Mouse (Mus musculus): ENCODE measurements around the gene Itpka. TPM values are rescaled to one million over a fixed set of nuclear protein-coding genes. Genes with fewer than 3 reads are reported as not detected.

Itpka gene
- polyA plus RNA-seq, 1 experiment from 2014 or later, result 0.61 TPM

DNA sequence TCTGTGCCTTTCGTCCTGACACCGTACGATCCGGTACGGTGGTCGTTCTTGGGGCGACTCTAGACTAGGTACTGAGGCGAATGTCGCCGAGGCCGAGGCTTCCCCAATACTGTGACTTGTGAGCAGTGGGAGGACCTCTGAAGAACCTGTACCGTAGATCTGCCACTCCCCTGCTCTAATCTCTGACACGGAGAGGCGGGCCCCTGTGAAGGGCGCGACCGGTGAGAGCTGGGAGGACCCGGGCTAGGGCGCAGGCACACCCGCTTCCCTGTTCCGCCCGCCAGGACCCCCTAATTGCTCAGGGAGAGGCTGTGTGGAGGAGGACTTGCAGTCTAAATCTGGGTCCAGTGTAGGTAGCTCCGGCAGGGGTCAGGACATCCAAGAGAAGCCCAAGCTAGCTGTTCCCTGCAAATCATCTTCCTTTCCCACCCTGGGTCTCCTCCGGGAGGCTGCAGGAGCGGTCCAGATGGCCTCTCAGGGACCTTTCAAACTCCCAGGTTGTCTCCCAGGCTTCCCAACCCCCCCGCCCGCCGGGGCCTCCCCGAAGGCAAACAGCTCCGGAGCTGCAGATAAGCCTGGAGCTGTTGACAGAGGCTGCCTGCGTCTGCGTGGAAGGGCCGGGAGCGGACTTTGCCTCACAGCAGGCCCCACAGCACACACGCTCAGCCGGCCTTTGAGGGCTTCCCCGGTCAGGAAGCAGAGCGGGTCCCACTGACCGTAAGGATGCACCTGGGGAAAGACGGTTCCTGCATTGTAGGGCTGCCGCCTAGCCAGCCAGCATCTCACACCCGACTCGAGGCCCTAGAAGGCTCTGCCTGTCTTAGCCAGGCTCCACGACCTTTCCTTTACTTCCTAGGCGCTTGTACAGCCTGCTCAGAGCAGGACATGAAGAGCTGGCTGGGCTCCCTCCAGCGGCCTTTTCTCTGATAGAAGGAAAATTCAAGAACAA is 2.3 kb downstream of the Itpka start:
- no peaks in the 10 kb centered on the region for H3K9me3 ChIP-seq (replicated peaks; ENCODE audit: control insufficient read depth, low read length)
- no peak overlapping the region for H3K9ac ChIP-seq (ENCODE audit: low read length)
- WGBS, result 4% methylated on average over 45 of the region's 46 CpGs
- no peak overlapping the region for H3K27ac ChIP-seq (ENCODE audit: low read depth, low read length)
- no peaks in the 10 kb centered on the region for H3K36me3 ChIP-seq (ENCODE audit: control insufficient read depth, insufficient read depth, low read length)
- DNase-seq (ENCODE audit: low spot score) (peak; percentile 14), ATAC-seq (no peak)
- H3K4me2 ChIP-seq (ENCODE audit: low read length), result peak overlapping the region; percentile 29
- peak overlapping the region; percentile 4; the same call in 1 of the 2 replicates for H3K4me3 ChIP-seq (ENCODE audit: low read depth, low read length)
- peaks cover 14% of the 10 kb centered on the region; the same call in 1 of the 2 replicates for H3K4me1 ChIP-seq (ENCODE audit: control insufficient read depth, insufficient read depth, low read length)
- H3K27me3 ChIP-seq (replicated peaks; ENCODE audit: control insufficient read depth, insufficient read depth, low read length), result peaks cover 43% of the 10 kb centered on the region

DNA sequence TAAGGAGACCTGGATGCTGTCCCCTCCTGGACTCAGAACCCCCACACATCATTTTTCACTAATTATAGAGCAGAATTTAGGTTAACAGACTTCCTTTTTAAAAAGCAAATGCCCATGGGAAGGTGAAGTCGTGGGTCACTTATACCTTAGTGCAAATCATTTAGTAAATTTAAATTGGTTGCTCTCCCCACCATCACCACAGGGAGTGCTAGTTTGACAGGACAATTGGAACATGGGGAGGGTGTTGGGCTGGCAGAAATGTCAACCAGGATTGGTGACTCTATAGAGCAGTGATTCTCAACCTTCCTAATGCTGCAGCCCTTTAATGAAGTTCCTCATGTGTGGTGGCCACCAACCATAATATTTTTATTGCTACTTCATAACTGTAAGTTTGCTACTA is 3.1 kb downstream of the Itpka start:
- Histone ChIP-seq H3K4me2 (ENCODE audit: low read length) (no peak overlapping the region), H3K9ac (ENCODE audit: low read length) (no peak overlapping the region), H3K27ac (ENCODE audit: low read depth, low read length) (no peak overlapping the region), H3K9me3 (replicated peaks; ENCODE audit: control insufficient read depth, low read length) (no peaks in the 10 kb centered on the region), H3K36me3 (ENCODE audit: control insufficient read depth, insufficient read depth, low read length) (no peaks in the 10 kb centered on the region), H3K4me3 (ENCODE audit: low read depth, low read length) (no peak overlapping the region), H3K27me3 (replicated peaks; ENCODE audit: control insufficient read depth, insufficient read depth, low read length) (peaks cover 43% of the 10 kb centered on the region), H3K4me1 (ENCODE audit: control insufficient read depth, insufficient read depth, low read length) (peaks cover 14% of the 10 kb centered on the region; the same call in 1 of the 2 replicates)
- peak; percentile 30 for DNase-seq (ENCODE audit: low spot score)
- ATAC-seq, result no peak
- WGBS, result 8% methylated on average over 1 of the region's 1 CpGs

DNA sequence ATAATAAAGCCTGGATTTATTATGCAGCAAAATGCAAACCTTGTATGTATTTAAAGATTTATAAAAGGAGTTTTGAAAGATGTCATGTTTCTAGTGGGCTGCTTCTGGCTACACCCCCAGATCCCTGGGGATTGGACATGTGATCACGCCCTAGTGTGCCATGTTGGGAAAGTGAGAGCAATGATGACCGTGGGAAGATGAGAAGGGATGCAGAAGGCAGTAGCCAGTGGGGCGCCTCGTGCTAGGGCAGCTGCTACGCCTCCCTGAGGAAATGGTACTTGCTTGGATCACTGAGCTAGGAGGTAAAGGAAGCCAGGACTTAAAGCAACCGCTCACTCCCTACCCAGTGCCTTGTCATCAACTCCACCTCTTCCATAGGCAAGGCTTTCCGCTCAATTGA is 5.4 kb downstream of the Itpka start:
- H3K36me3 ChIP-seq (ENCODE audit: control insufficient read depth, insufficient read depth, low read length), result no peaks in the 10 kb centered on the region
- H3K9me3 ChIP-seq (replicated peaks; ENCODE audit: control insufficient read depth, low read length), result no peaks in the 10 kb centered on the region
- no peak overlapping the region for H3K27ac ChIP-seq (ENCODE audit: low read depth, low read length)
- H3K4me2 ChIP-seq (ENCODE audit: low read length), result no peak overlapping the region
- H3K9ac ChIP-seq (ENCODE audit: low read length), result no peak overlapping the region
- peaks cover 33% of the 10 kb centered on the region for H3K27me3 ChIP-seq (replicated peaks; ENCODE audit: control insufficient read depth, insufficient read depth, low read length)
- H3K4me1 ChIP-seq (ENCODE audit: control insufficient read depth, insufficient read depth, low read length), result peaks cover 9% of the 10 kb centered on the region; the same call in 1 of the 2 replicates
- ATAC-seq (no peak), DNase-seq (ENCODE audit: low spot score) (no peak)
- no peak overlapping the region for H3K4me3 ChIP-seq (ENCODE audit: low read depth, low read length)
- 86% methylated on average over 7 of the region's 7 CpGs for WGBS

DNA sequence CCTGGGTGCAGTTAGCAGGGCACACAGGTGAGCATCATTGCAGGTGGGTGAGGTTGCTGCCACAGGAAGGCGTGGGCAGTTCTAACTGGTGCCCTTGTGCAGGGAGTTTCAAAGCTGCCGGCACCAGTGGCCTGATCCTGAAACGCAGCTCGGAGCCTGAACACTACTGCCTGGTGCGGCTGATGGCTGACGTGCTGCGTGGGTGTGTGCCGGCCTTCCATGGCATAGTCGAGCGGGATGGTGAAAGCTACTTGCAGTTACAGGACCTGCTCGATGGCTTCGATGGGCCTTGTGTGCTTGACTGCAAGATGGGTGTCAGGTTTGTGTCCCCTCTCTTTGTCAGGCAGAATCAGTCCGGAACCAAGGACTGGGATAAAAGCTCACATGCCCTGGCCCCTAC is 7.1 kb downstream of the Itpka start:
- H3K27me3 ChIP-seq (replicated peaks; ENCODE audit: control insufficient read depth, insufficient read depth, low read length), result peaks cover 16% of the 10 kb centered on the region
- no peak for DNase-seq (ENCODE audit: low spot score)
- H3K36me3 ChIP-seq (ENCODE audit: control insufficient read depth, insufficient read depth, low read length), result no peaks in the 10 kb centered on the region
- no peak for ATAC-seq
- no peaks in the 10 kb centered on the region for H3K9me3 ChIP-seq (replicated peaks; ENCODE audit: control insufficient read depth, low read length)
- 0 out of 2 replicates have a peak, but pooled peaks cover 3% of the 10 kb centered on the region for H3K4me1 ChIP-seq (ENCODE audit: control insufficient read depth, insufficient read depth, low read length)
- H3K4me2 ChIP-seq (ENCODE audit: low read length), result no peak overlapping the region
- WGBS, result 76% methylated on average over 13 of the region's 13 CpGs
- no peak overlapping the region for H3K27ac ChIP-seq (ENCODE audit: low read depth, low read length)
- no peak overlapping the region for H3K4me3 ChIP-seq (ENCODE audit: low read depth, low read length)
- no peak overlapping the region for H3K9ac ChIP-seq (ENCODE audit: low read length)

DNA sequence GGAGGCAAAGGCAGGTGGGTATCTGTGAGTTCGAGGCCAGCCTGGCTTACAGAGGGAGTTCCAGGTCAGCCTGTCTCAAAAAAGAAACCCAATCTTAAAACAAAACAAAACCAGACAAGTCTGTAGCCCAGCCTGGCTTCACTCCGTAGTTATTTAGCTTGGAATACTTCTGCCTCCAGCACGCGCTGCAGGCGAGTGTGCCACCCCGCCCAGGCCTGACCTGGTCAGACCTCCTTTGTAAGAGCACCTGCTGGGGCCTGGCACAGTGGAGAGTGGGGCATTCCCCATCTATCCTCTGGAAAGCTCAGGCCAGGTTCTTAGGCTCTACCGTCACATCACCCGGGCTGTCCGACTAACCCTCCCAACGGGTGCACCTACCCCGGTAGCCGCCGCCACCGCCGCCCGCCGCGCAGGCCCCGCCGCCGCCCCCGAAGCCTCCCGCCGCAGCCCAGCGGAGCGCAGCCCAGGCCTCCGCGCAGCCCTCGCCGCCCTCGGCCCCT is 15.5 kb downstream of the Itpka start:
- Histone ChIP-seq H3K9ac (ENCODE audit: low read length) (peak overlapping the region; percentile 65), H3K27me3 (replicated peaks; ENCODE audit: control insufficient read depth, insufficient read depth, low read length) (peaks cover 35% of the 10 kb centered on the region), H3K4me2 (ENCODE audit: low read length) (peak overlapping the region; percentile 100), H3K9me3 (replicated peaks; ENCODE audit: control insufficient read depth, low read length) (no peaks in the 10 kb centered on the region), H3K36me3 (ENCODE audit: control insufficient read depth, insufficient read depth, low read length) (no peaks in the 10 kb centered on the region), H3K4me3 (ENCODE audit: low read depth, low read length) (peak overlapping the region; percentile 58), H3K4me1 (ENCODE audit: control insufficient read depth, insufficient read depth, low read length) (peaks cover 6% of the 10 kb centered on the region; the same call in 1 of the 2 replicates), H3K27ac (ENCODE audit: low read depth, low read length) (no peak overlapping the region)
- ATAC-seq, result peak; percentile 43
- 4% methylated on average over 19 of the region's 31 CpGs for WGBS
- no peak for DNase-seq (ENCODE audit: low spot score)

DNA sequence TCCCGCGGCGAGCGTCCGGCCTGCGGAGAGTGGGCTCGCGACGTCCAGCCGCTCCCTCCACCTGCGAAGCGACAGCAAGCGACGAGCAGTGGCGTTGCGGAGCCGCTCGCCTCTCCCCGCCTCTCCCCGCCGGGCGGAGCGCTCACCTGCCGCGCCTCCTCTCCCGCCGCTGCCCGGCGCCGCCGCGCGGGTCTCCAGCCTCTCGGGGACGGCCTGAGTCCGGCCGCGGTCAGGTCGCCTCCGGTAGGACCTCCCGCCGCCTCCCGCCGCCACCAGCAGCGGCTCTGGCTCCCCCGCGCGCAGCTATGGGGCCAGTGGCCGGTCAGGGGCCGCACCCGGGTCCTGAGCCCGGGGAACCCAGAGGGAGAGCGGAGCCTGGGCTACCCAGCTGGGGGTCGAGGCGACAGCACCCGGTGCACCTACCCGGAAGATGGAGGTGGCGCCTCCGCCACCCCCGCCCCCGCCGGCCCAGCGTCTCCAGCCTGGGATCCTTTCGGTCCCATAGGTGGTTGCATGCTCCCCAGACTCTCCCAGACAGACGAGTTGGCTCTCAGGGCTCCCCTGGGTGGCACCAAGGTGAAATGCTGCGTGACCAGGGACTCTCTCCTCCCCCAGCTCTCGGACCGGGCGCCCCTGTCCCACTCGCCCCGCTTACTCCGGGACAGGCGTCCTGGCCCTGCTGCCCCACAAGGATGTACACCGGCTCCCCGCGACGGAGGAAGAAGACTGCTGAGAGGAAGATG is 16.1 kb downstream of the Itpka start:
- DNase-seq (ENCODE audit: low spot score) (no peak), ATAC-seq (peak; percentile 53)
- Histone ChIP-seq H3K36me3 (ENCODE audit: control insufficient read depth, insufficient read depth, low read length) (no peaks in the 10 kb centered on the region), H3K9me3 (replicated peaks; ENCODE audit: control insufficient read depth, low read length) (no peaks in the 10 kb centered on the region), H3K9ac (ENCODE audit: low read length) (peak overlapping the region; percentile 65), H3K27me3 (replicated peaks; ENCODE audit: control insufficient read depth, insufficient read depth, low read length) (peaks cover 35% of the 10 kb centered on the region), H3K4me2 (ENCODE audit: low read length) (peak overlapping the region; percentile 100), H3K4me1 (ENCODE audit: control insufficient read depth, insufficient read depth, low read length) (peaks cover 6% of the 10 kb centered on the region; the same call in 1 of the 2 replicates), H3K27ac (ENCODE audit: low read depth, low read length) (no peak overlapping the region), H3K4me3 (ENCODE audit: low read depth, low read length) (peak overlapping the region; percentile 58)
- WGBS, result under 1% methylated on average over 56 of the region's 77 CpGs

DNA sequence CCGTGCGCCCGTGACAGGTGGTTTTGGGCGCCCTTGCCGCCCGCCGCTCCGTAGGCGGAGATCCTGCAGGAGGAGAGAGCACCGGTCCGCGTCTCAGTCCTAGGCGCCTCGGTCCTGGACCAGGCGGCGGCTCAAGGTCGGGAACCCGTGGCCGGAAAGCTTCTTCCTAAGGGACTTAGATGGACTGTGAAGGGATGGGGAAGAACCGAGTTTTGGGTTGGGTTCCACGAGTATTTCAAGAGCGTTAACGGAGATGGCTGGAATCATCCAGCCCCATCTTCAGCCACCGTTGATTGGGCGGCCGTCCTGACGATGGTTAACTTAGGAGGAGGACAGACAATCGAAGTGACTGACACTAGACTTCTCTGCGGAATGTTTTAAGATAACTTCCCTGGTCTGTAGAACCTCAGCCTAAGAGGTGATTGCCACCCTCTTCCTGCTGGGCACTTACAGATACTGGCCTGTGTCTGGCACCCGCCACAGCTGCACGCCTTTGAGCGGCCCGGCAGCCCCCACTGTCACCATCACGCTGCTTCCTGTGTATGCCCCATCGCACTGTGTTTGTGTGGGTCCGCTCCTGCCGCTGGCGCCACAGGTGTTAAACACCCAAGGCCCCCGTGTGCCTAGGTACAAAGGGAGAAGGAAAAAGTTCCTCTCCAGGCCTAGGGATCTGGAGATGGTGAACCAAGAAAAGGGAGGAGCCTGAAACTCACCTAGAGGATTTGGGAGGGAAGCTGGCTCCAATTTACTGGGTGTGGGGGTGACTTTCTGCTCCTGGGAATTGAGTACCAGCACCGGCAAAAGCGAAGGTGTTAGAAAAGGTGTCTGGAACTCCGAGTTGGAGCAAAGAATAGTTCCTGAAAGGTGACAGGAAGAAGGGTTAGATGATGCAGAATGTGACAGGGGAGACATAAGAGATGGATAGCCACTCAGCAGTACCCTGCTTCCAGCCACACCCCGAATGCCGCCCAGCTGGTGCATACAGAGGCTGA is 17.0 kb downstream of the Itpka start:
- Histone ChIP-seq H3K27me3 (replicated peaks; ENCODE audit: control insufficient read depth, insufficient read depth, low read length) (peaks cover 35% of the 10 kb centered on the region), H3K4me2 (ENCODE audit: low read length) (peak overlapping the region; percentile 100), H3K9me3 (replicated peaks; ENCODE audit: control insufficient read depth, low read length) (no peaks in the 10 kb centered on the region), H3K4me1 (ENCODE audit: control insufficient read depth, insufficient read depth, low read length) (peaks cover 6% of the 10 kb centered on the region; the same call in 1 of the 2 replicates), H3K4me3 (ENCODE audit: low read depth, low read length) (peak overlapping the region; percentile 58), H3K9ac (ENCODE audit: low read length) (peak overlapping the region; percentile 65), H3K36me3 (ENCODE audit: control insufficient read depth, insufficient read depth, low read length) (peaks cover 8% of the 10 kb centered on the region; the same call in 1 of the 2 replicates), H3K27ac (ENCODE audit: low read depth, low read length) (no peak overlapping the region)
- peak; percentile 24; the same call in 1 of the 2 replicates for ATAC-seq
- WGBS, result 6% methylated on average over 44 of the region's 44 CpGs
- DNase-seq (ENCODE audit: low spot score), result no peak

DNA sequence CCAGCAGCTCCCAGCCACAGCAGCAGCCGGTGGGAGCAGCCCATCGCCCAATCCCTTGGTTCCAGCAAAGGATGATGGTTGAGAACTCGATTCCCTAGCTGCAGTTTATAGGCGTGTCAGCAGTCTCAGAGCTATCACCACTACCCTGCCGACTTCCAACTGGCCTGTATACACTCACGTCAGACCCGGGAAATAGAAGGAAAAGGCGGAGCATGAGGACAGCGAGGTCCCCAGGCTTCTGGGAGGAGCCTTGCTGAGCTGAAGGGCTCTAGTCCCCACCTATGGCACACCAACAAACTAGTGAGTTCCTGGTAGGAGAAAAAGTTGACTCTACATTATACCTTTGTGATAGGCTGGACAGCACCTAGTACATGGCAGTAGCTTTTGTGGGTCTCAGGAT is 18.1 kb downstream of the Itpka start, which contains the start of gene Ltk:
Ltk (minus strand) TSS at position 181 of the 400 bp plus-strand sequence.
- WGBS, result 15% methylated on average over 9 of the region's 9 CpGs
- no peak within 1 kb of the TSS for H3K4me3 ChIP-seq (ENCODE audit: low read depth, low read length)
- H3K36me3 ChIP-seq (ENCODE audit: control insufficient read depth, insufficient read depth, low read length), result peaks cover 18% of the 10 kb centered on the region
- DNase-seq (ENCODE audit: low spot score) (no peak), ATAC-seq (no peak)
- H3K9me3 ChIP-seq (replicated peaks; ENCODE audit: control insufficient read depth, low read length), result no peaks in the 10 kb centered on the region
- H3K4me2 ChIP-seq (ENCODE audit: low read length), result no peak within 1 kb of the TSS; the same call in 1 of the 2 replicates
- H3K4me1 ChIP-seq (ENCODE audit: control insufficient read depth, insufficient read depth, low read length), result peaks cover 6% of the 10 kb centered on the region; the same call in 1 of the 2 replicates
- H3K9ac ChIP-seq (ENCODE audit: low read length), result no peak within 1 kb of the TSS
- no peak within 1 kb of the TSS for H3K27ac ChIP-seq (ENCODE audit: low read depth, low read length)
- peaks cover 35% of the 10 kb centered on the region for H3K27me3 ChIP-seq (replicated peaks; ENCODE audit: control insufficient read depth, insufficient read depth, low read length)
